Mouse (Mus musculus): Measurements from ENCODE around the gene Cdkn1c. TPM values are rescaled to one million over a fixed set of nuclear protein-coding genes. Genes with fewer than 3 reads are reported as not detected.
A peak's percentile ranks its signal among the peaks of the same experiment; 100 is the strongest.

Gene Cdkn1c
- total RNA-seq, 2 experiments from 2014 or later, result 954 to 996 TPM

DNA sequence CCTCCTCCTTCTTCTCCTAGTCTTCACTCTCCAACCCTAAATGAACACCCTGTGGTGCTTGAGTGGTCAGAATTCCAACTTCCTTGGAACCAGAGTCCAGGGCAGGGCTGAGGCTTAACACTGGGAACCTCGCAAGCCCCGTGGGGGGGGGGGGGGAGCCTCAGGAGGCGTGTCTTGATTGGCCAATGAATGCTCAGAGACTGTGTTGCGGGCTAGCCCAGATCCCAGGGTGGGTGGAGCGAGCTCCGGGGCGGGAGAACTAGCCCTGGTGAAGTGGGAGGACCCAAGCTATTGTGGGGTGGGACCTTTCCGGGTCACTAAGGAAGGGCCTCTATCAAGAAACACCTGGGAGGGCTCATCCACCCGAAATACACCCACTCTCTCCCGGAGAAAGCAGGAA lies 14.0 kb upstream of the Cdkn1c start:
- no peak for DNase-seq

DNA sequence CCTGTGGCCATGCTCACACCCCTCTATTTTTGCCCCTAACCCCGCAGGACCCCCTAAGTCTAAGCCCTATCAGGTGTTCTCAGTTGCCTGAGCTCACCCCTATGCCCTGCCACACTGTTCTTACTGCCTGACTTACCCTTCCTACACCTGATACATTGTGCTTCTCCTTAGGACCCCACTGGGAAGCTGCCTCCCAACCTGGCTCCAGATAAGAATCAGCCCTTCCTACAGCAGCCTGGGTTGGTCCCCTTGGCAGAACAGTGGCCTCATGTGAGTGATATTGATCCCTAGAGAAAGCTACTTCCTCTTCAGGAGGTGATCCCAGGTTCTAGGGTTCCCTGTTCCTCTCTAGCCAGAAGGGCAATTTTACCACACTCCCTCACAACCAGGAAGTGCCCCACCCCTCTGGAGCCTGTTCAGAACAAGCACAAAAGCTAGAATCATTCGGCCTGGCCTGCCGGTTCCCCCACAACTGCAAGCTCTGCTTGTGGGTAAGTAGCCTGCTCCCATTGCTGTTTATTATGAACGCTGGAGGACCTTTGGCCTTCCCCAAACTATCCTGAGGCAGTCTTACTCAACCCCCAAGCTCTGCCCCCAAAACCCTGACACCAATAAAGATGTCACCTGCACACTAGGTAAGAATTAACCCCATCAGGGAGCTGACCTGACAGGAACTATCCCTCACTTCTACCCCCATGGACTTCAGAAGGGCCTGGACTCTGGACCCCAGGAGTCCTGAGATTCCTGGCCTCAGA lies 12.7 kb upstream of the Cdkn1c start, which contains the start of gene Slc22a18:
Gene Slc22a18, plus strand, starts transcription at position 390 of the 755 bp plus-strand sequence.
- DNase-seq, result no peak

DNA sequence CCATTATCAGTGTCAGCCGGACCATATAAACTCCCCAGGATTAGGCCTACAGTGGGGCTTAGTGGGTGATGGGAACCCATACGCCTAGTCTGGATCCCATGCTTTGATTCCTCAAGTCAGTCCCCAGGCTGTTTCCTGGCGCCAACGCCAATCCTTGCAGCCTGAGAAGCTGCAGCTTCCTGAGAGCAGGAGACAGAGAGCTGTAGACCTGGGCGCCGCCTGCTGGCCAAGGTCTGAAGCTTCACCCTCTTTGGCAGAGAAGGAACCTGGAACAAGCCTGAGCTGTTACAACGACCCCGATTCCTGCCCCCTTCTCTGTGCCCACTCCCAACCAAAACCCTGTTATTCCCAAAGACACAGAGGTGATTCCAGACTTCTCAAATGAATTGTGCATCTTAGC lies 9.1 kb upstream of the Cdkn1c start:
- DNase-seq, result peak; percentile 86

- DNase-seq, result no peak
Observed at GRCm38 (mm10) chr7:143467714-143468113, 6.9 kb upstream of the Cdkn1c start.

DNA sequence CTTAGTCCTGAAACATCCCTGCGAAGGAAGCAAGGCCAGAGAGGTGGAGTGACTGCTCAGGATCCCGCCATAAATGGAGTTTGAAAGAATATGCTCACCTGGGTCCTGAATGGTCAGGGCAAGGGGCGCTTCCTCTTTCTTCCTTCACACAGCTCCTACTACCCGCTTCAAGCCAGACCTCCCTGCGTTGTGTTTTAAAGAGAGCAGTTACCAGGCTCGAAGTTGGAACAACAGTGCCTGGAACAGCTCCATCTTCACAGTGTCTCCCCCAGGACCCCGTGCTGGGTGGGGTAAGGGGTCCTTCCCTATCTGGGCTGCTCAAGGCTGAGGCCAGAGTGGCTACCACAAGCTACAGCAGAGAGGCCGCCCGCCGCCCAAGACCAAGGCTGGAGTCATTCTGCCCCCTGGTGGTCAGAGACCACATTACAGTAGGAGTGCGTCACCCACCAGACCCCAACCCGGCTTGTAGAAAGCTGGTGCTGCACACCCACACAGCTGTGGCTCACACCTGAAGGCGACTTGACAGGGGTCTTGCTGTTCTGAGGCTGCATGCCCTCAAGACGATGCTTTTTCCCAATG lies 5.3 kb upstream of the Cdkn1c start:
- DNase-seq, result peak; percentile 88

DNA sequence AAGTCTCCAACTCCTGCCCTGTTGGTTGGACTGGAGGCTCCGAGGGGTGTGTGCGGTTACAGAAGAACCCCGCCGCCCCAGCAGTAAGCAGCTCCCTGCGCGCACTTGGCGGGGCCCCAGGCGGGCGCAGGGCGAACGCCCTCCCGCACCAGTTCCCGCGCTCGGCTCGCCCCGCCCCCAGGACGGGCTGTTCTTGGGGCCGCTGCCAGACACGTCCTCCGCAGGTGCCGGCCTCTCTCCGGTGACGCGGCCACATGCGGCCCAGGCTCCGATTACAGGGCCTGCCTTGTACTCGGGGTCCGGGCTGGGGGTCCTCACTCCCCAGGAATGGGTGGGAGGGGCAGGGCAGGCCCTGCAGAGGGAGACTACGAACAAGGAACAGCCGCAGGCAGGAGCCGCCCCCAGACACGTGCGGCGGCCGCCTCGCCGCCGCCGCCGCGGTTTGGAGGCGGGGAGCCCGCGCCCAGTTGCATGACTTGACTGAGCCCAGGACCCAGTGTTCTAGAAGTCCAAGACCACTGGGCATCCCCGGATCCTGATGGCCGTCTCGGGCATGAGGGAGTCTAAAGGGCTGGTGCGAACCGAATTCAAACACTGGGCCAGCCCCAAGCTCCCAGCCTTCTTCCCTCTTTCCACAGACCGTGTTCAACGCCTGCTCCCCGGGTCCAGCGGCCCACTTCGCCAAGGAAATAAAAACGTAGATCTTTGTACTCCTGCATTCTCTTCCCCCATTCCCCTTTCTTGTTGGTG lies 4.1 kb upstream of the Cdkn1c start:
- peak; percentile 64 for DNase-seq

- peak; percentile 87 for DNase-seq
Observed at GRCm38 (mm10) chr7:143463865-143464415, 3.1 kb upstream of the Cdkn1c start.

DNA sequence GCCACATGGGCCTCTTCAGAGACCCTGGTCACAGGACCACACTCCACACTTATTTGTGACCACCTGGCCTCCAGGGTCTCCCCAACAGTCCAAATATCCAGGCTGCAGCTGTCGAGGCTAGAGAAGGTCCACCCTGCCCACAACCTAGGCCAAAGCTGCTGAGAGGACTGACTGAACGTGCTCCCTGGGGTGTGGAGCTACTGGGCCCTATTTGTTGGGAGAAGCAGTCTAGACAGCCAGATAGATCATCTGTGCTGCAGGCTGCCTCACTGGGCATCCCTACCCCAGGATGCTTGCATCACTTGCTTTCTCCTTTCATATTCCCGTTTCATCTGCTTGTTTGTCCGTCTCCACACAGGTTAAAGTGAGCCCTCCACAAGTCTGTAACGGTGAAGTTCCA lies 1.7 kb upstream of the Cdkn1c start:
- no peak for DNase-seq

- DNase-seq, result no peak
Observed at GRCm38 (mm10) chr7:143461920-143462319, 1.1 kb upstream of the Cdkn1c start.

DNA sequence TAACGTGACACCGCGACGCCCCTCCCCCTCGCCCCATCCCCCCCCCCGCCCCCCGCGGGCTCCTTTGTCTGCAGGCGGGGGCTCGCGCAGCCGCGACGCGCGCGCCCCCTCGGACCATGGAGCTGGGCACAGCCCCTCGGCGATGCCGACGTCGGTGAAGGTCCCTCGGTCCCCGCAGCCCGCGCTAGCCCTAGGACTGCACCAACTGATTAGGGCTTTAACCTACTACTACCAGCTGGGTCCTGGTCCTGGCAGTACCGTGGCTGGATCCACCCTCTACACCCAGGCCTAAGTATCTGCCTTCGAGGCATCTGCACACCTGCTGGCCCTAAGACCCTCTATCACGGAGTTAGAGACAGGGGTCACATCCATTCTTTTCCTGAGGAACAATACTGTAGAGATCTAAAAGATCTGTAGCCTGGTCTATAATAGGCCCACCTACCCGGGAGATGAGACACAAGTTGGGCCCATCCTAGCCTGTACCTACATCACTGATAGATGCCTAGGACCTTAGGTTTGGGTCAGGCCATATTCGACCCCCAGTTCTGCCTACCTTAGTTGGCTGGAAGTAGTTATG lies 532 bp upstream of the Cdkn1c start:
- no peak for DNase-seq

DNA sequence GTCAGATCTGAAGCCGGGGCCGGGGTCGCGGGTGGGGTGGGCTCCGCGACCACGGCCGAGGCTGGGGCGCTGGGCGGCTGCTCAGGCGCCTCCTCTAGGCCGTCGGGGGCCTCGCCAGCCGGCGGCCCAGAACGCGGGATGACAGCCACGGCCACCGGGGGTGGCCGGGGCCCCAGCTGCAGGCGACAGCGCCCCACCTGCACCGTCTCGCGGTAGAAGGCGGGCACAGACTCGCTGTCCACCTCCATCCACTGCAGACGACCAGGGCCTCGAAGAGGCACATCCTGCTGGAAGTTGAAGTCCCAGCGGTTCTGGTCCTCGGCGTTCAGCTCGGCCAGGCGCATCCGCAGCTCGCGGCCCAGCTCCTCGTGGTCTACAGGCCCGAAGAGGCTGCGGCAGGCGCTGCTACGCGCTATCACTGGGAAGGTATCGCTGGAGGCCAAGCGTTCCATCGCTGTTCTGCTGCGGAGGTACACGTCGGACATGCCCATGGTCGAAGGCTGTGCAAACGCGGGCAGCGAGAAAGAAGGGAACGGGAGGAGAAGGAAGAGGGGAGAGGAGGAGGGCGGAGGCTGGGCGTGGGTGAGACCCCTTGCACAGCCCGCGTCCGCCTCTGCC lies 524 bp downstream of the Cdkn1c start:
- DNase-seq, result no peak

DNA sequence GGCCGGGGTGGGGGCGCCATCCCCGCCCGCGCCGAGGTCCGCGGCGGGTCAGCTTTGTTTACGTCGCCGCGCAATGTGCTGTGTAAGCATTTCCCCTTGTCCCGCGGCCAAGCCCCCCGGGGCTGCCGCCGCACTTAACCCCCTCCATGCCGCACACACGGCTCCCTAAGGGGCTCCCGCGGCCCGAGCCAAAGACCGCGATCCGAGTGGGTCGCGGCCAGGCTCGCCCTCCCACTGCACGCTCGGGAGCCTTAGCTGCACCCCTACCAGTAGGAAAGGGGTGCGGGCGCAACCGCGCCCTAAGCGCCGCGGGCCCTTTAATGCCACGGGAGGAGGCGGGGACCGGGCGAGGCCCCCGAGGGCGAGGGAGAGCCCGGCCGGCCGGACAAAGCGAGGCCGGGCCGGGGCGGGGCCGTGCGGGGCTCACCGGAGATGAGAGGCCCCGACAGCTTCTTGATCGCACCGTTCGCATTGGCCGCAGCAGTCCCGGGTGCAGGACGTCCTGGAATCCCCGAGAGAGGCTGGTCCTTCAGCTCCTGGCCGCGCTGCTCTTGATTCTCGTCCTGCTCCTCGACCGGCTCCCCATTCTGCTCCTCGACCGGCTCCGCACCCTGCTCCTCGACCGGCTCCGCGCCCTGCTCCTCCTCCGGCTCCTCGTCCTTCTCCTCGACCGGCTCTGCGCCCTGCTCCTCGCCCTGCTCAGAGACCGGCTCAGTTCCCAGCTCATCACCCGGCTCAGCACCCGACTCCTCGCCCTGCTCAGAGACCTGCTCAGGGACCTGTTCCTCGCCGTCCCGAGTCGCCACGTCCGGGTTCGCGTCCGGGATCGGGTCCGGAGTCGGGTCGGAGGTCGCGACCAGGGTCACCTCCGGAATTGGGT lies 1.3 kb downstream of the Cdkn1c start:
- DNase-seq, result peak; percentile 64

- DNase-seq, result no peak
Observed at GRCm38 (mm10) chr7:143458963-143459331, 1.9 kb downstream of the Cdkn1c start.

DNA sequence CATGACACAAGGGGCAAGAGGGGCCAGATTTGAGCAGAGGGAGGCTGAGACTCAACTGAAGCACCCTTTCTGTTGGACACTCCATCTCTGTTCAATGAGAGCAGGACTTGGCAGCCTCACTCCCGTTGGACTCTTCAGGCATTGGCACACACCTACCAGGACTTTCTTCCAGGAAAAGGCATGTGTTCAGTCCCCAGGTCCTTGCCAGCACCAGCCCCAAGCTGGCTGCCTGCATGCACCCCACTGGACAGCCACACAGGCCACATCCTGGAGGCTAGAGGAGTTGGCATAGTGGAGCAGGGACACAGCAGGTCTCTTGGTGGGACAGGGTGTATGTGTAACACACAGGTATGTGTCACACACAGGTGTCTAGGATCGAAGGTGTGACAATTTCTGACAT lies 13.7 kb downstream of the Cdkn1c start:
- DNase-seq, result peak; percentile 36

GRCm38 (mm10) chr7:143445651-143446460 lies 15.0 kb downstream of the Cdkn1c start:
- peak; percentile 30 for DNase-seq

DNA sequence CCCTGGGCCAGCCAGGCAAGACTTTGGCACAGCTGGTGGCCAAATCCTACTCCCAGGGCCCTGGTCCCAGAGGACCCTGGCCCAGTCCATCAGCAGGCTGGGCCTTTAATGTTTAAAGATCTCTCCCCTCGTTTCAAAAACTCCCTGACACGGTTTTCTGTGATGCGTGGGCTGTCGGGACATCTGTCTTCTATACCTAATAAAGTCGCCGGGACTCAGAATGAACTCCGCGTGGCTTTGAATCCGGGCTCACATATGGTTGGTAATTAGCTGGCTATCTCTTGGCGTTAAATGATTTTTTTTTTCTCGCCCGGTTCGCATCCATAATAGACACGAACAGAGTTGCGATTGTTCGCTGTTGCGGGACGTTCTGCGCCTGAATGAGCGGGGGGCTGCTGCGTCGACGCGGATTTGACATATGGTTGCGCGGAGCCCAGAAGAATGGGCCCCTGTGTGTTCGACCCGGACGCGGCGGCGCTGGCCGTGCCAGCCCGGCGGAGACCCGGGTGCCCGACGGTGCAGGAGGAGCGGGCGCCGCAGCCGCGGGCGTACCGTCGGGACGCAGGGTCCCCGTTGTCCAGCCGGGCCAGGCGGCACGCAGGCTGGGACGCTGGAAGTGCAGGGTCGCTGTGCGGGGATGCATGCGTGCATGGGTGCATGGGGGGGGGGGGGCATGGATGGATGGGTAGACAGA lies 15.7 kb downstream of the Cdkn1c start:
- DNase-seq, result no peak

- no peak for DNase-seq
Observed at GRCm38 (mm10) chr7:143444580-143444954, 16.3 kb downstream of the Cdkn1c start.

GRCm38 (mm10) chr7:143438965-143439364 lies 21.9 kb downstream of the Cdkn1c start:
- DNase-seq, result no peak

GRCm38 (mm10) chr7:143437894-143438581 lies 22.8 kb downstream of the Cdkn1c start:
- peak; percentile 36 for DNase-seq
